Mouse (Mus musculus) limb, embryonic 10.5 days (tissue): ENCODE results near the gene Gata2. TPM values are rescaled to one million over a fixed set of nuclear protein-coding genes. Genes with fewer than 3 reads are reported as not detected.
A peak's percentile ranks its signal among the peaks of the same experiment; 100 is the strongest.

ENCODE experiments used
- DNase-seq: peaks from one replicate; pipeline ENCODE4 v3.0.0-alpha.2; 2017; ENCODE audit warnings: low spot score
- H3K27ac ChIP-seq: fragments of 300-500 bp; sonication (generic); 2 replicates; pipeline ENCODE4 v1.5.1; 2016; ENCODE audit warnings: mild to moderate bottlenecking
- H3K27me3 ChIP-seq: fragments of 300-500 bp; sonication (generic); 2 replicates; pipeline ENCODE4 v1.6.1; 2016; ENCODE audit warnings: low read depth, mild to moderate bottlenecking; ENCODE audit not compliant: poor library complexity, severe bottlenecking
- H3K36me3 ChIP-seq: fragments of 300-500 bp; sonication (generic); 2 replicates; pipeline ENCODE4 v1.6.1; 2016; ENCODE audit warnings: mild to moderate bottlenecking, moderate library complexity
- H3K4me1 ChIP-seq: fragments of 300-500 bp; sonication (generic); 2 replicates; pipeline ENCODE4 v1.6.1; 2016
- H3K4me3 ChIP-seq: fragments of 300-500 bp; sonication (generic); 2 replicates; pipeline ENCODE4 v1.5.1; 2016; ENCODE audit warnings: mild to moderate bottlenecking, moderate library complexity
- H3K9me3 ChIP-seq: fragments of 300-500 bp; sonication (generic); replicated peaks from 2 replicates; pipeline ENCODE4 v1.6.1; 2016; ENCODE audit warnings: mild to moderate bottlenecking
- WGBS: fragments of 180-500 bp; shearing (Covaris S2); methylation state at CpG from one replicate; pipeline ENCODE4 v1.1.7; 2016; 5-methylcytosine and 5-hydroxymethylcytosine counted together
- polyA plus RNA-seq: library from polyadenylated mRNA; unstranded; fragments of >200 nt; fragmentation: Nextera tagmentation; extraction: Ambion mirVana; gene quantifications from 2 replicates; pipeline ENCODE4 v1.2.1, GENCODE M21; 2016

Gata2 gene
- polyA plus RNA-seq, 1 experiment from 2014 or later: 9.0 TPM

GRCm38 (mm10) chr6:88231821-88232220 is 38.1 kb downstream of the Gata2 start:
- no peak overlapping the region for H3K27ac ChIP-seq
- H3K9me3 ChIP-seq: no peaks in the 10 kb centered on the region
- DNase-seq: no peak
- H3K4me3 ChIP-seq: no peak overlapping the region
- peaks cover 35% of the 10 kb centered on the region for H3K4me1 ChIP-seq
- peaks cover 62% of the 10 kb centered on the region for H3K27me3 ChIP-seq
- 88% methylated on average over 7 of the region's 7 CpGs for WGBS
- H3K36me3 ChIP-seq: no peaks in the 10 kb centered on the region

- WGBS: 74% methylated on average over 6 of the region's 6 CpGs
- Histone ChIP-seq H3K27ac (no peak overlapping the region), H3K4me1 (peaks cover 31% of the 10 kb centered on the region), H3K9me3 (no peaks in the 10 kb centered on the region), H3K4me3 (no peak overlapping the region), H3K36me3 (no peaks in the 10 kb centered on the region), H3K27me3 (peaks cover 66% of the 10 kb centered on the region)
- DNase-seq: no peak
Observed at GRCm38 (mm10) chr6:88232221-88232620, 38.5 kb downstream of the Gata2 start.

DNA sequence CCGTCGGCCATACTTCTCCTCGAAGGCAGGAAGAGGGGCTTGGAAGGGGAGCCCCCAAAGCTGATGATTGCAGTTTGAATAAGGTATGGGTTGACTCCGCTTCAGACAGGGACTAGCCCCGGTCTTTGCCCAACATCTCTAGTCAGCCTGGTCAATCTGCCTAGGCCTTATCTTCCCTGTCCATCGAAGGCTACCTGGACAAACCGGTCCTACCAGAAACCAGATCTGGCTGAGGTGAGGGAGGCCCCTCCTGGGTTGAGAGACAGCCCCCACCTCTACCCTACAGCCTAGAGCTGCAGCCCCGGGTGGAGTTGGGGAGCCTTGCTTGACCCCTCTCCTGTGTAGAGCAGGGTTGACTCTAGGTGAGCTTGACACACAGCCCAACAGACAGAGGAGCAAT is 40.3 kb downstream of the Gata2 start:
- H3K27me3 ChIP-seq: peaks cover 75% of the 10 kb centered on the region
- peaks cover 16% of the 10 kb centered on the region for H3K4me1 ChIP-seq
- H3K9me3 ChIP-seq: no peaks in the 10 kb centered on the region
- H3K4me3 ChIP-seq: no peak overlapping the region
- DNase-seq: no peak
- no peaks in the 10 kb centered on the region for H3K36me3 ChIP-seq
- 77% methylated on average over 8 of the region's 8 CpGs for WGBS
- no peak overlapping the region for H3K27ac ChIP-seq

GRCm38 (mm10) chr6:88235461-88235860 is 41.8 kb downstream of the Gata2 start:
- H3K36me3 ChIP-seq: no peaks in the 10 kb centered on the region
- H3K4me3 ChIP-seq: peak overlapping the region; percentile 32; the same call in 1 of the 2 replicates
- H3K27ac ChIP-seq: peak overlapping the region; percentile 69; the same call in 1 of the 2 replicates
- WGBS: 23% methylated on average over 8 of the region's 8 CpGs
- DNase-seq: no peak
- no peaks in the 10 kb centered on the region for H3K9me3 ChIP-seq
- peaks cover 79% of the 10 kb centered on the region for H3K27me3 ChIP-seq
- peaks cover 11% of the 10 kb centered on the region for H3K4me1 ChIP-seq

DNA sequence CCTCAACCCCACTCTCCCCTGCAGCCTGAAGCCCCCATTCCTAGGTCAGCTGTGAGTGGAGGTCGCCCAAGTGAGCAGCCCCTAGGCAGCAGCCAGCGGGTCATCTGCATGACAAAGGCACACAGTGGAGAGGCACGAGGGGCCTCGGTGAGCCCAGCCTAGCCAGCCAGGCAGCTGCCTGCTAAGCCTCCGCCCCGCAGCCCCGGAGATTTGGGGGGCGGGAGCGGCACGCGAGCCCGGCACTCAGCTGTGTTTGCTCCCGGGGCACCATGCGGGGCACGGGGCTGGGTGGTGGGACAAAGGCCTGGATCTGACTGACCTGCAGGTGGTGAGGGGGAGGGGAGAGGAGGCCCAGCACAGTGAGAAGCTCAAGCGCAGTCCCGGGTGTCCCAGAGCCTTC is 42.3 kb downstream of the Gata2 start:
- WGBS: under 1% methylated on average over 17 of the region's 17 CpGs
- peak overlapping the region; percentile 69 for H3K27ac ChIP-seq

DNA sequence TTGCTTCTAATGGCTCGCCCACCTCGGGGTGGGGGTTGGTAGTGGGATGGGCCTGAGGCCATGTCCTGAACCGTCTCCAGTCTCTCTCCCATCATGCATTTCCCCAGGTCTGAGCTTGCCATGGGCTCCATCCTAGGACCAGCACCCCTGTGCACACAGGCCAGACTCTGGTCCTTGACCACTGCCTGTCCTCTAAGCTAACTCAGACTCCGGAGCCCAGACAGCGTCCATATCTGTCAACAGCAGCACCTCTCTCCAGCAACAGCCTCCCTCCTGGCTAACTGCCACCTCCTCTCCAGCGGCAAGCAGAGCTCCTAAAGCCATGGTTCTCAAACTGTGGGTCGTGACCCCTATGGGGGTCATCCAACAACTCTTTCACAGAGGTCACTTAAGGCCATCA is 42.8 kb downstream of the Gata2 start:
- no peak overlapping the region for H3K27ac ChIP-seq
- H3K36me3 ChIP-seq: no peaks in the 10 kb centered on the region
- 10% methylated on average over 7 of the region's 7 CpGs for WGBS
- peaks cover 14% of the 10 kb centered on the region for H3K4me1 ChIP-seq
- DNase-seq: no peak
- peaks cover 89% of the 10 kb centered on the region for H3K27me3 ChIP-seq
- peak overlapping the region; percentile 32; the same call in 1 of the 2 replicates for H3K4me3 ChIP-seq
- no peaks in the 10 kb centered on the region for H3K9me3 ChIP-seq

More for the DNA sequence above, 42.3 kb downstream of the Gata2 start:
- DNase-seq: peak; percentile 54
- H3K4me1 ChIP-seq: peaks cover 11% of the 10 kb centered on the region
- H3K9me3 ChIP-seq: no peaks in the 10 kb centered on the region
- H3K27me3 ChIP-seq: peaks cover 84% of the 10 kb centered on the region
- H3K4me3 ChIP-seq: peak overlapping the region; percentile 32; the same call in 1 of the 2 replicates
- no peaks in the 10 kb centered on the region for H3K36me3 ChIP-seq

GRCm38 (mm10) chr6:88242604-88243003 is 48.9 kb downstream of the Gata2 start:
- no peak overlapping the region for H3K27ac ChIP-seq
- peaks cover 33% of the 10 kb centered on the region for H3K4me1 ChIP-seq
- peaks cover 65% of the 10 kb centered on the region for H3K27me3 ChIP-seq
- H3K36me3 ChIP-seq: no peaks in the 10 kb centered on the region
- H3K4me3 ChIP-seq: no peak overlapping the region
- no peaks in the 10 kb centered on the region for H3K9me3 ChIP-seq
- peak; percentile 80 for DNase-seq
- WGBS: 3% methylated on average over 15 of the region's 15 CpGs

DNA sequence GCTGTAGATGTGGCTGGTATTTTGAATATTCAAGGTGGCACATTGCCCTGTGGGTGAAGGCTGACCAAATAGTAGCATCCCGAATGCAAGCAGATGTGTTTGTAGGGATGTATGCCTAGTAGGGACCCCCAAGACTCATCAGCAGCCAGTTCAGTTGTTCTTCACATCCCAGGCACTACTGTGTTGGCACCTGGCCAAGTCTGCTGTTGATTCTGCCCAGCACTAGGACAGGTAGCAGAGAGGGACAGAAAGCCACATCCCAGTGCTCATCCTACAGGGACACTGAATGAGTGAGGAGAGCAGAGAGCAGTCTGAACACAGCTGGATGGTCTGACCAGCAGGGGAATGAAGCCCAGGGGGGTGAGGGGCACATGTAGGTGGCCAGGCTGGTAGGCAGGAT is 55.5 kb downstream of the Gata2 start:
- Histone ChIP-seq H3K4me3 (no peak overlapping the region), H3K9me3 (no peaks in the 10 kb centered on the region), H3K27ac (no peak overlapping the region), H3K36me3 (no peaks in the 10 kb centered on the region), H3K4me1 (peaks cover 22% of the 10 kb centered on the region), H3K27me3 (peaks cover 2% of the 10 kb centered on the region; the same call in 1 of the 2 replicates)
- whole genome bisulfite sequencing: 84% methylated on average over 1 of the region's 1 CpGs
- no peak for DNase-seq

DNA sequence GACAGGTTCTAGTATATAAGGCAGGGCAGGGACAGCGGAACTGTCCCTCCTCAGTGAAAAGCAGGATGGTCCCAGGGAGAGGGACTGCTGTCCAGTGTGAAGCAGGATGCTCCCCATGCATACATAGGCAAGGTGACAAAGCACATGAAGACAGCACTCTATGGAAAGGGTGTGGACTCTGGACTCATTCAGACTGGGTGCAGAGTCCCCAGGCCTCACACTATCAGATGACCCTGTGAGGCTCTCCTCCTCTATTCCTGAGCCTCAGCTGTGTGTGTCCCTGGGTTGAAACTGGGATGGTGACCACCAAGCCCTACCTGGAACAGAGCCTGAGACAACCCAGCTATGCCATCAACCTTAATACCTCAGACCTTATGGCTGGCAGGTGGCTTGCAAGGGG is 57.7 kb downstream of the Gata2 start:
- H3K27ac ChIP-seq: no peak overlapping the region
- no peak for DNase-seq
- H3K9me3 ChIP-seq: no peaks in the 10 kb centered on the region
- H3K27me3 ChIP-seq: no peaks in the 10 kb centered on the region
- 83% methylated on average over 1 of the region's 1 CpGs for WGBS
- H3K36me3 ChIP-seq: 0 out of 2 replicates have a peak, but pooled peaks cover 3% of the 10 kb centered on the region
- H3K4me3 ChIP-seq: no peak overlapping the region
- peaks cover 9% of the 10 kb centered on the region for H3K4me1 ChIP-seq

DNA sequence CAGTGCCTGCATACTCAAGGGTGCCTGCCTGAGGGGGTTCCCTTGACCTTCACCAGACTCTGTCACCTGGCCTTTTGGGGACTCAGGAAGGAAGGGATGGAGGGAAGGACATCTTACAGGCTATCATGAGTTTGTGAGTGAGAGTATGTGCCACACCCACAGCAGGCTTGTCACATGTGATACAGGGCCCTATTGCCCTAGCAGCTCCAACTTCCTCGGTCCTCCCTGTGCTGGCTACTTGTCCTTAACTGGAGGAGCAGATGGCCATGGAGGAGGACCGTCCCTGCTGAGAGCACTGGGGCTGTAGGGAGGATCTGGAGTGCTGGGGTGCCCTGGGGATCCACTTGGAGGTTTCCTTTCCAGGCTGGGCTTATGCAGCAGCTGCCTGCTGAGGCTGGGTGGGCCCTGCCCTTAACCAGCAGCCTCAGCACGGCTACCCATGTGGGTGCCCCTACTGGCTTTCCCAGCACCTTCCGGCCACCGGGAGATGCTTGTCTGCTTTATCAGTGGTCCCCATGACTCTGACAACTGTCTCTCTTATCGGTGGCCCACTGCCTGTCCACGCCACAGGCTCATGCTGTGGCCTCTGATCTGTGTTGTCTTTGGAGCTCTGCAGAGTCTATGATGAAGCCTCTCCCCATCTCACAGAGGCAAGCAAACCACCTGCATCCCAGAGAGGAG is 58.2 kb downstream of the Gata2 start:
- Histone ChIP-seq H3K27ac (no peak overlapping the region), H3K4me1 (peaks cover 4% of the 10 kb centered on the region), H3K4me3 (no peak overlapping the region), H3K9me3 (no peaks in the 10 kb centered on the region), H3K36me3 (0 out of 2 replicates have a peak, but pooled peaks cover 6% of the 10 kb centered on the region), H3K27me3 (no peaks in the 10 kb centered on the region)
- 77% methylated on average over 7 of the region's 7 CpGs for WGBS
- no peak for DNase-seq

DNA sequence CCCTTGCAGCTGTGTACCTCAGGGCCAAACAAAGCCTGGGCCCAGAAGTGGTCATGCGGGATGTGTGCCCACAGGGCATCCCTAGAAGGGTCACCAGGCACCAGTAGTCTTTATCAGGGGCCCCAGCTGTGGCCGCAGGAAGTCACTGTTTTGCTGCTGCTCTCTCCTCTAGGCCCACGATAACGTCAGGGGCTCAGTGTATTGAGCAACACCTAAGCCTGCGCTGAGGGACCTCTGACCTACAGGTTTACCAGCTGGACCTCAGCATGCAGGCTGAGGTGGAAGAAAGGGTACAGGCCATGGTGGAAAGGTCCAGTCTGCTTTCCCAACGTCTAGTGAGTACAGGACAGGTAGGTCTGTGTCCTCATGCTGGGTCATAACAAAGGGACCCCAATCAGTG is 60.4 kb downstream of the Gata2 start:
- no peaks in the 10 kb centered on the region for H3K4me1 ChIP-seq
- no peak for DNase-seq
- no peak overlapping the region for H3K4me3 ChIP-seq
- no peaks in the 10 kb centered on the region for H3K27me3 ChIP-seq
- H3K36me3 ChIP-seq: peaks cover 15% of the 10 kb centered on the region
- 70% methylated on average over 6 of the region's 6 CpGs for WGBS
- no peaks in the 10 kb centered on the region for H3K9me3 ChIP-seq
- no peak overlapping the region for H3K27ac ChIP-seq

GRCm38 (mm10) chr6:88255435-88255834 is 61.7 kb downstream of the Gata2 start:
- Histone ChIP-seq H3K27me3 (no peaks in the 10 kb centered on the region), H3K27ac (no peak overlapping the region), H3K9me3 (no peaks in the 10 kb centered on the region), H3K4me1 (no peaks in the 10 kb centered on the region), H3K36me3 (peaks cover 15% of the 10 kb centered on the region), H3K4me3 (no peak overlapping the region)
- WGBS: 78% methylated on average over 4 of the region's 4 CpGs
- no peak for DNase-seq
